Mouse (Mus musculus) C3H10T1/2 (cell line): ENCODE data around the gene Aox3. TPM values are rescaled to one million over a fixed set of nuclear protein-coding genes. Genes with fewer than 3 reads are reported as not detected.

Experiments used
- polyA plus RNA-seq, 2 experiments: library from polyadenylated mRNA; unstranded; fragments of >200 nt; fragmentation: generic; extraction: Trizol; gene quantifications; one replicate each; pipeline ENCODE4 v1.2.1; 2012; ENCODE audit warnings: missing spikeins in 2 of 2

Aox3 gene
- under 1 TPM in 1 of 2 experiments, not detected in 1; 0.06 TPM for polyA plus RNA-seq

GRCm38 (mm10) chr1:58112880-58113279 is at the start of gene Aox3:
Aox3 (plus strand) TSS chr1:58113130.

GRCm38 (mm10) chr1:58210203-58210602 is 97.3 kb downstream of the Aox3 start, which contains the start of gene Aox4:
Aox4 (plus strand) TSS chr1:58210397.

Other genes with a start within 250 kb of the Aox3 start
- gene Sgo2a, start 117.2 kb upstream of the Aox3 start, polyA plus RNA-seq: 1 to 10 TPM in 1 of 2 experiments, under 1 TPM in 1; 0.22 to 2.0 TPM
- gene Kctd18, start 94.2 kb upstream of the Aox3 start, polyA plus RNA-seq: 1 to 10 TPM in 1 of 2 experiments, under 1 TPM in 1; 0.51 to 6.5 TPM
- 1 to 10 TPM in 1 of 2 experiments, under 1 TPM in 1; 0.13 to 4.2 TPM for gene Aox1, start 83.2 kb upstream of the Aox3 start, polyA plus RNA-seq
- gene Aox4, start 97.3 kb downstream of the Aox3 start, polyA plus RNA-seq: under 1 TPM in 1 of 2 experiments, not detected in 1; 0.01 TPM
- gene Aox2, start 165.2 kb downstream of the Aox3 start, polyA plus RNA-seq: under 1 TPM in 1 of 2 experiments, not detected in 1; 0.01 TPM